Mouse (Mus musculus) MEL (cell line): ENCODE measurements at regions not wholly inside any gene's neighbourhood (a gene's known extent, or its start where the extent isn't known, plus 50 kb on each side); places are given as distances from the start of the nearest gene placed in this dataset.

ENCODE experiments used
- DNase-seq: peaks from one replicate; pipeline ENCODE4 v3.0.0; 2011; ENCODE audit warnings: low read depth, low spot score
- H3K27ac ChIP-seq: 2 replicates; pipeline ENCODE4 v1.5.1; 2012; ENCODE audit warnings: low read depth, mild to moderate bottlenecking, control low read depth, low read length, moderate library complexity; ENCODE audit not compliant: control insufficient read depth
- H3K27me3 ChIP-seq, 2 experiments: fragments of 150-350 bp in 1 of 2; sonication (generic) in 1 of 2; 2 replicates each; pipeline ENCODE4 v1.6.1; 2012; ENCODE audit warnings: low read length in 2 of 2, mild to moderate bottlenecking in 2 of 2, improper control_type of control experiment in 1 of 2, moderate library complexity in 1 of 2; ENCODE audit not compliant: insufficient read depth in 2 of 2, control insufficient read depth in 1 of 2
- H3K36me3 ChIP-seq, 2 experiments: 2 replicates each; pipeline ENCODE4 v1.6.1; 2012 to 2014; ENCODE audit warnings: low read length in 2 of 2, improper control_type of control experiment in 1 of 2, inconsistent platforms in 1 of 2, mild to moderate bottlenecking in 1 of 2; ENCODE audit not compliant: insufficient read depth in 2 of 2, control insufficient read depth in 1 of 2
- H3K4me1 ChIP-seq, 2 experiments: fragments of 150-350 bp in 1 of 2; sonication (generic) in 1 of 2; 2 replicates each; pipeline ENCODE4 v1.6.1; 2012; ENCODE audit warnings: low read length in 2 of 2, improper control_type of control experiment in 1 of 2, mild to moderate bottlenecking in 1 of 2; ENCODE audit not compliant: insufficient read depth in 2 of 2, control insufficient read depth in 1 of 2
- H3K4me3 ChIP-seq, 2 experiments: fragments of 150-350 bp in 1 of 2; sonication (generic) in 1 of 2; 2 replicates each; pipeline ENCODE4 v1.5.1; 2012; ENCODE audit warnings: low read depth in 2 of 2, low read length in 2 of 2, mild to moderate bottlenecking in 2 of 2, moderate library complexity in 2 of 2, control low read depth in 1 of 2, improper control_type of control experiment in 1 of 2; ENCODE audit not compliant: control insufficient read depth in 1 of 2, insufficient read depth in 1 of 2
- H3K79me2 ChIP-seq: 2 replicates; pipeline ENCODE4 v1.6.1; 2012; ENCODE audit warnings: mild to moderate bottlenecking, low read length, moderate library complexity; ENCODE audit not compliant: control insufficient read depth, poor library complexity, insufficient read depth
- H3K9ac ChIP-seq: 2 replicates; pipeline ENCODE4 v1.6.1; 2012; ENCODE audit warnings: low read depth, mild to moderate bottlenecking, control low read depth, low read length, moderate library complexity; ENCODE audit not compliant: control insufficient read depth, poor library complexity, severe bottlenecking
- H3K9me3 ChIP-seq: fragments of 150-350 bp; sonication (generic); replicated peaks from 2 replicates; pipeline ENCODE4 v1.6.1; 2012; ENCODE audit warnings: mild to moderate bottlenecking, low read length, improper control_type of control experiment, moderate library complexity; ENCODE audit not compliant: insufficient read depth
- CHD1 ChIP-seq: IDR thresholded peaks from 2 replicates; pipeline ENCODE4 v1.6.1; 2012; ENCODE audit warnings: low read depth, mild to moderate bottlenecking, inconsistent platforms, low read length, improper control_type of control experiment
- CHD2 ChIP-seq: IDR thresholded peaks from 2 replicates; pipeline ENCODE4 v1.6.1; 2011; ENCODE audit warnings: low read length, improper control_type of control experiment
- CTCF ChIP-seq, 3 experiments: IDR thresholded peaks in 2 of 3; conservative IDR thresholded peaks in 1 of 3; 2 replicates each; pipeline ENCODE4 v1.5.1; 2011 to 2012; ENCODE audit warnings: low read length in 3 of 3, low read depth in 2 of 3, mild to moderate bottlenecking in 2 of 3, improper control_type of control experiment in 1 of 3, inconsistent platforms in 1 of 3, mixed read lengths in 1 of 3, moderate library complexity in 1 of 3; ENCODE audit not compliant: control insufficient read depth in 1 of 3, insufficient read depth in 1 of 3, poor library complexity in 1 of 3, severe bottlenecking in 1 of 3
- E2F4 ChIP-seq: IDR thresholded peaks from 2 replicates; pipeline ENCODE4 v1.6.1; 2011; ENCODE audit warnings: low read depth, low read length, improper control_type of control experiment, borderline replicate concordance
- ELF1 ChIP-seq: IDR thresholded peaks from 2 replicates; pipeline ENCODE4 v1.6.1; 2014; ENCODE audit warnings: low read depth, mild to moderate bottlenecking, inconsistent platforms, low read length, improper control_type of control experiment, moderate library complexity
- GABPA ChIP-seq: IDR thresholded peaks from 2 replicates; pipeline ENCODE4 v1.6.1; 2012; ENCODE audit warnings: low read depth, mild to moderate bottlenecking, inconsistent platforms, low read length, improper control_type of control experiment, moderate library complexity
- HCFC1 ChIP-seq: IDR thresholded peaks from 2 replicates; pipeline ENCODE4 v1.6.1; 2012; ENCODE audit warnings: low read depth, mild to moderate bottlenecking, inconsistent platforms, low read length, improper control_type of control experiment, moderate library complexity
- JUND ChIP-seq: IDR thresholded peaks from 2 replicates; pipeline ENCODE4 v1.6.1; 2011; ENCODE audit warnings: low read depth, mild to moderate bottlenecking, improper control_type of control experiment, low read length
- MAX ChIP-seq: IDR thresholded peaks from 2 replicates; pipeline ENCODE4 v1.6.1; 2011; ENCODE audit warnings: low read length, improper control_type of control experiment
- MEF2A ChIP-seq: IDR thresholded peaks from 2 replicates; pipeline ENCODE4 v1.6.1; 2014; ENCODE audit warnings: low read depth, mild to moderate bottlenecking, inconsistent platforms, low read length, improper control_type of control experiment; ENCODE audit not compliant: poor library complexity, insufficient replicate concordance, severe bottlenecking; ENCODE audit errors: extremely low read depth
- MYB ChIP-seq: IDR thresholded peaks from 2 replicates; pipeline ENCODE4 v1.6.1; 2011; ENCODE audit warnings: mild to moderate bottlenecking, low read depth, low read length, improper control_type of control experiment
- MYC ChIP-seq: IDR thresholded peaks from 2 replicates; pipeline ENCODE4 v1.6.1; 2011; ENCODE audit warnings: low read depth, mild to moderate bottlenecking, low read length, improper control_type of control experiment, moderate library complexity
- POLR2A ChIP-seq, 2 experiments: IDR thresholded peaks; 2 replicates each; pipeline ENCODE4 v1.6.1; 2011 to 2012; ENCODE audit warnings: low read length in 2 of 2, mild to moderate bottlenecking in 2 of 2, control low read depth in 1 of 2, improper control_type of control experiment in 1 of 2, low read depth in 1 of 2, moderate library complexity in 1 of 2; ENCODE audit not compliant: control insufficient read depth in 1 of 2, insufficient read depth in 1 of 2, poor library complexity in 1 of 2
- RCOR1 ChIP-seq: IDR thresholded peaks from 2 replicates; pipeline ENCODE4 v1.6.1; 2012; ENCODE audit warnings: low read depth, mild to moderate bottlenecking, inconsistent platforms, low read length, improper control_type of control experiment
- SIN3A ChIP-seq: IDR thresholded peaks from 2 replicates; pipeline ENCODE4 v1.6.1; 2012; ENCODE audit warnings: low read length, improper control_type of control experiment, inconsistent platforms
- TAL1 ChIP-seq: IDR thresholded peaks from 2 replicates; pipeline ENCODE4 v1.6.1; 2012; ENCODE audit warnings: mild to moderate bottlenecking, inconsistent platforms, low read length, moderate library complexity, mixed read lengths
- TBP ChIP-seq: IDR thresholded peaks from 2 replicates; pipeline ENCODE4 v1.8.0; 2011; ENCODE audit warnings: low read depth, low read length, improper control_type of control experiment
- ZKSCAN1 ChIP-seq: IDR thresholded peaks from 2 replicates; pipeline ENCODE4 v1.6.1; 2012; ENCODE audit warnings: low read depth, mild to moderate bottlenecking, inconsistent platforms, low read length, improper control_type of control experiment, moderate library complexity
- ZMIZ1 ChIP-seq: IDR thresholded peaks from 2 replicates; pipeline ENCODE4 v1.6.1; 2012; ENCODE audit warnings: low read depth, mild to moderate bottlenecking, inconsistent platforms, low read length, improper control_type of control experiment, moderate library complexity

DNA sequence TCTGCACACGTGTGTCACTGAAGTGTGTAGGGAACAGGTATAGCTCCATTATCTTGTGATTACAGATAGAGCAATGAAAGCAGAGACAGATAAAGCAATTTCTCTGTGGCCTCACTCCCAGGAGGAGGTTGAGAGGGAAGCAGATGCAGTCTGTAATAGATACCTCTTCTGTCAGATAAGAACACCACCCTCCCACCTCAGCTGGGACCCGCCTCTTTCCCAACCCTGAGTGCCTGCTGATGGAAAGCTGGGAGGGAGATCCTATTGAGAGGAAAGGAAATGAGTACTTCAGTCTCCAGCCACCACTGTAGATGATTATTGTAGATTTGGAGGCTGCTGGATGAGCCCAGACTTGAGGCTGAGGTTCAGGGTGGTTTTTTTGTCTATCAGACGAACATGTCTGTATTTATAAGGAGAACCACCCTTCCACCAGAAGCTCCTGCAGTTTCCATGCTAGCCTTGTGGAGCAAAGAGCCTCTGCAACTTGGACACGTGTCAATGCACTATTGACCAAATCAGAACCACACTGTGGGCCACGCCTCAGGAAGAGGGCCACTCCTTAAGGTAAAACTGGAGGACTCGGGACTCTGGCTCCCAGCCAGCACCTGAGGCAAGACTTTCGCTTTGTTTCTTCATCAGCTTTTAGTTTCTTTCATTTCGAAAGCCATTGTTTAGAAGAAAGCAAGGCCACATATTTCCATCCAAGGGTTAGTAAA lies 55.3 kb upstream of the Plekha5 start:
- H3K27me3 ChIP-seq, result no peaks in the 10 kb centered on the region
- H3K9ac ChIP-seq, result no peak overlapping the region
- no peak overlapping the region for H3K27ac ChIP-seq
- H3K4me1 ChIP-seq, result no peaks in the 10 kb centered on the region
- TF ChIP-seq CHD1 (no peak), SIN3A (no peak), CHD2 (no peak), GABPA (no peak)
- H3K9me3 ChIP-seq, result no peaks in the 10 kb centered on the region
- DNase-seq, result peak; percentile 5
- peak overlapping the region in 1 of 2 experiments; percentile 22; a peak in 2 of 4 replicates for H3K4me3 ChIP-seq
- no peaks in the 10 kb centered on the region for H3K36me3 ChIP-seq
- no peaks in the 10 kb centered on the region for H3K79me2 ChIP-seq

DNA sequence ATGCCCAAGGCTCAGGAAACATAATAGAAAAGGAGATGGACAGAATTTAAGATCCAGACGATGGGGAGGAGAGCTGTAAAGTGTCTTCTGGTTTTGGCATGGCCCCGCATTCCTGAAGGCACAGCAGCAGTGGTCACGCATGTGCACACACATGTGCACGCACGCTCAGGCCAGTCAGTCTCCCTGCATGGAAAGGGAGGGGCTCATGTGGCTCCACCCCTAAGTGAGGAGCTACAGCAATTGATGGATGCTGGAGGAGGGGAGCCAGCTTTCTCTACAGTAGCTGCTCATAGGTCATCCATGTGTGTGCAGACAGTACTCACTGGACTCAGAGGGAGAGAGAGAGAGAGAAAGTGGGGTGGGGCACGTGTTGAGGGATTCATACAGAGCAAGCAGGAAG lies 56.6 kb upstream of the Plekha5 start:
- TF ChIP-seq TAL1 (no peak), MEF2A (no peak), TBP (no peak), E2F4 (no peak), RCOR1 (no peak), MYC (no peak), MAX (no peak), ELF1 (no peak), ZMIZ1 (no peak), CTCF (IDR thresholded peaks at IDR 0.05 in 2 of 3, conservative IDR thresholded peaks at IDR 0.05 in 1 of 3; ENCODE audit: control insufficient read depth in 1 of 3, insufficient read depth in 1 of 3, low read depth in 2 of 3, low read length in 3 of 3, poor library complexity in 1 of 3, severe bottlenecking in 1 of 3) (no peak), POLR2A (IDR thresholded peaks at IDR 0.05; ENCODE audit: control insufficient read depth in 1 of 2, insufficient read depth in 1 of 2, low read depth in 1 of 2, low read length in 2 of 2, poor library complexity in 1 of 2) (no peak), ZKSCAN1 (no peak), HCFC1 (no peak), JUND (no peak), MYB (no peak)
- Histone ChIP-seq H3K27ac (no peak overlapping the region), H3K27me3 (no peaks in the 10 kb centered on the region), H3K36me3 (no peaks in the 10 kb centered on the region), H3K4me3 (no peak overlapping the region), H3K4me1 (no peaks in the 10 kb centered on the region), H3K79me2 (no peaks in the 10 kb centered on the region), H3K9ac (no peak overlapping the region), H3K9me3 (no peaks in the 10 kb centered on the region)
- DNase-seq, result no peak
